8 mouse cellular contexts compared by ENCODE assay signal in genomic region chr1:36445508-36445907, GRCm38 (mm10). TPM values are rescaled to one million over a fixed set of nuclear protein-coding genes. Genes with fewer than 3 reads are reported as not detected.
DNase-seq lines count a peak whose midpoint lies in the region; ATAC-seq and TF ChIP-seq lines count a peak whose summit lies in the region.

No protein-coding gene starts in this region.

- no peaks in the 10 kb centered on the region for H3K27me3 ChIP-seq in heart, embryonic 15.5 days
- peaks cover 11% of the 10 kb centered on the region for H3K27me3 ChIP-seq in G1E (ENCODE audit: insufficient read depth, low read length)
- no peaks in the 10 kb centered on the region for H3K27me3 ChIP-seq in hindbrain, embryonic 10.5 days (ENCODE audit: insufficient read depth, poor library complexity, severe bottlenecking)
- no peaks in the 10 kb centered on the region for H3K27me3 ChIP-seq in midbrain, embryonic 11.5 days (ENCODE audit: control insufficient read depth, insufficient read depth, low read length)

- H3K9me3 ChIP-seq in heart, embryonic 15.5 days (replicated peaks) = no peaks in the 10 kb centered on the region
- peaks cover 3% of the 10 kb centered on the region for H3K9me3 ChIP-seq in G1E (replicated peaks)
- H3K9me3 ChIP-seq in hindbrain, embryonic 10.5 days = no peaks in the 10 kb centered on the region
- no peaks in the 10 kb centered on the region for H3K9me3 ChIP-seq in midbrain, embryonic 11.5 days (ENCODE audit: control insufficient read depth, low read length)

- H3K4me3 ChIP-seq in heart, embryonic 15.5 days = peak overlapping the region; percentile 97
- H3K4me3 ChIP-seq in G1E (ENCODE audit: low read depth, low read length) = peak overlapping the region; percentile 20; the same call in 1 of the 2 replicates
- peak overlapping the region; percentile 76 for H3K4me3 ChIP-seq in hindbrain, embryonic 10.5 days
- H3K4me3 ChIP-seq in midbrain, embryonic 11.5 days (ENCODE audit: low read depth, low read length) = peak overlapping the region; percentile 74

- no peak overlapping the region for H3K9ac ChIP-seq in heart, embryonic 15.5 days
- no peak overlapping the region for H3K9ac ChIP-seq in midbrain, embryonic 11.5 days (ENCODE audit: low read length)

- intact Hi-C loops in heart, postnatal 36 days (cut with DNase I) = loop anchor here (1.0 to 10.0 kb wide), 2 partner anchors 26 to 249 kb away; partner anchors contain the start of genes Cnnm4 and Cox5b

- no peak overlapping the region for H3K27ac ChIP-seq in heart, embryonic 15.5 days
- peak overlapping the region; percentile 77 for H3K27ac ChIP-seq in hindbrain, embryonic 10.5 days
- peak overlapping the region; percentile 17; the same call in 1 of the 2 replicates for H3K27ac ChIP-seq in midbrain, embryonic 11.5 days (ENCODE audit: low read depth, low read length)

- H3K4me1 ChIP-seq in heart, embryonic 15.5 days (replicated peaks) = peaks cover 10% of the 10 kb centered on the region
- H3K4me1 ChIP-seq in G1E (ENCODE audit: insufficient read depth, low read depth, low read length) = peaks cover 30% of the 10 kb centered on the region
- peaks cover 12% of the 10 kb centered on the region for H3K4me1 ChIP-seq in hindbrain, embryonic 10.5 days (replicated peaks)
- H3K4me1 ChIP-seq in midbrain, embryonic 11.5 days (ENCODE audit: control insufficient read depth, insufficient read depth, low read length) = no peaks in the 10 kb centered on the region

- WGBS in heart, embryonic 15.5 days = 41% methylated on average over 8 of the region's 8 CpGs
- 47% methylated on average over 8 of the region's 8 CpGs for WGBS in hindbrain, embryonic 10.5 days
- WGBS in midbrain, embryonic 11.5 days = 47% methylated on average over 8 of the region's 8 CpGs

- no peak for ATAC-seq in heart, embryonic 15.5 days (replicated peaks; ENCODE audit: insufficient number of reproducible peaks, insufficient read depth, low FRiP score, low read depth)
- ATAC-seq in G1E (ENCODE audit: extremely low read depth, insufficient number of reproducible peaks, low FRiP score, poor library complexity, severe bottlenecking) = no peak
- ATAC-seq in midbrain, embryonic 11.5 days (ENCODE audit: low FRiP score) = peak; percentile 33; the same call in 1 of the 2 replicates

- TF ChIP-seq CTCF in G1E (IDR thresholded peaks at IDR 0.05; ENCODE audit: low read depth, low read length) = no peak

- no peak for DNase-seq in heart, postnatal 36 days
- no peak for DNase-seq in G1E (ENCODE audit: low spot score)
- DNase-seq in hindbrain, embryonic 10.5 days (ENCODE audit: low spot score) = no peak
- no peak for DNase-seq in midbrain, embryonic 11.5 days (ENCODE audit: low spot score, missing footprints)
- no peak for DNase-seq in right cerebral cortex, adult 2 months (ENCODE audit: low spot score in 2 of 2)
- DNase-seq in embryo, embryonic 11 days = no peak
- DNase-seq in frontal cortex, postnatal 14 days (ENCODE audit: low spot score in 2 of 2) = no peak

- H3K4me2 ChIP-seq in heart, embryonic 15.5 days = peak overlapping the region; percentile 28
- H3K4me2 ChIP-seq in midbrain, embryonic 11.5 days = no peak overlapping the region

- 0 out of 2 replicates have a peak, but pooled peaks cover 15% of the 10 kb centered on the region for H3K36me3 ChIP-seq in heart, embryonic 15.5 days
- H3K36me3 ChIP-seq in G1E (replicated peaks) = peaks cover 26% of the 10 kb centered on the region
- H3K36me3 ChIP-seq in hindbrain, embryonic 10.5 days = peaks cover 28% of the 10 kb centered on the region
- no peaks in the 10 kb centered on the region for H3K36me3 ChIP-seq in midbrain, embryonic 11.5 days (ENCODE audit: control insufficient read depth, insufficient read depth, low read length)

RNA-seq across cellular contexts. Expression of gene Lman2l, which starts 0.4 kb away (rescaled TPM):
- 41.5 and 48.2 TPM in 2 replicates for polyA plus RNA-seq in heart, embryonic 15.5 days (2015; fragmentation: Nextera tagmentation; extraction: Ambion mirVana)
- 10 to 100 TPM; 21.6 to 28.0 TPM for total RNA-seq in heart, postnatal 36 days (2021)
- total RNA-seq in G1E (2014; fragmentation: Nextera tagmentation) (41.5 and 50.6 TPM in 2 replicates), G1E (2017) (6.0 and 6.5 TPM in 2 replicates)
- polyA plus RNA-seq in G1E (2012) = 12.4 and 13.3 TPM in 2 replicates
- 62.9 and 65.2 TPM in 2 replicates for polyA plus RNA-seq in hindbrain, embryonic 10.5 days (2016; fragmentation: Nextera tagmentation; extraction: Ambion mirVana)
- 35.6 and 35.7 TPM in 2 replicates for polyA plus RNA-seq in midbrain, embryonic 11.5 days (2014; fragmentation: Nextera tagmentation; extraction: Ambion mirVana)

RNA-seq across cellular contexts. Expression of gene Cnnm4, which starts 25.9 kb away (rescaled TPM):
- 5.4 and 6.9 TPM in 2 replicates for polyA plus RNA-seq in heart, embryonic 15.5 days (2015; fragmentation: Nextera tagmentation; extraction: Ambion mirVana)
- 1 to 10 TPM; 3.8 to 4.5 TPM for total RNA-seq in heart, postnatal 36 days (2021)
- total RNA-seq in G1E (2014; fragmentation: Nextera tagmentation) (6.7 and 8.6 TPM in 2 replicates), G1E (2017) (3.9 and 4.5 TPM in 2 replicates)
- 2.4 and 3.1 TPM in 2 replicates for polyA plus RNA-seq in G1E (2012)
- polyA plus RNA-seq in hindbrain, embryonic 10.5 days (2016; fragmentation: Nextera tagmentation; extraction: Ambion mirVana) = 13.4 and 15.3 TPM in 2 replicates
- polyA plus RNA-seq in midbrain, embryonic 11.5 days (2014; fragmentation: Nextera tagmentation; extraction: Ambion mirVana) = 9.6 and 11.6 TPM in 2 replicates

Comparison
In these comparisons a context has a peak if more than half of its experiments do, and no peak if none do; other contexts are left out.
1. H3K4me3 ChIP-seq: peak in every context shown above with its lines; median percentile 97 in heart, embryonic 15.5 days; 76 in hindbrain, embryonic 10.5 days; 74 in midbrain, embryonic 11.5 days; 20 in G1E.